Mouse (Mus musculus): ENCODE results near the gene Gm20388. TPM values are rescaled to one million over a fixed set of nuclear protein-coding genes. Genes with fewer than 3 reads are reported as not detected.

The Gm20388 gene
- polyA plus RNA-seq, 1 experiment from 2014 or later = not detected

DNA sequence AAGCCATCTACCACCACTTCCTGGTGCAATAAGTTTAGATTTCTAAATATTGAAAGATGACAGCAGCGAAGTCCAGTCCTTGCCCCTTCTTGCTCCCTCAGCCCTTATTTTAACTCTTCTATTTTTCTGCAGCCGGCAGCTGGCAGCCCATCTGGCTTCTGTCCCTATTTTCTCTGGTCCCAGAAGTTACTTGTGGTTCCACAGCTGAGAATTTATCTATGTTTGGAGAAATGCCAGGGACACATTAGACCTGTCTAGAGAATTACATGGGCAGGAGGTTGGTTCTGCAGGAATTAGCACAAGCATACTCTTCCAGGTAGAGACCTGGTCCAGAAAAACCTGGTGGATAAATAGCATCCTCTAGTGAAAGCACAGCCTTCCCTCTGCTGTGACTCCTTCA lies 3967.2 kb downstream of the Gm20388 start:
- no peaks in the 10 kb centered on the region for H3K36me3 ChIP-seq (ENCODE audit: control insufficient read depth, insufficient read depth, low read length)
- H3K27me3 ChIP-seq (ENCODE audit: control insufficient read depth, insufficient read depth, low read length) = no peaks in the 10 kb centered on the region
- no peak for ATAC-seq (ENCODE audit: low FRiP score, low TSS enrichment)
- H3K4me1 ChIP-seq (ENCODE audit: control insufficient read depth, insufficient read depth, low read length) = no peaks in the 10 kb centered on the region
- H3K4me3 ChIP-seq (ENCODE audit: low read length) = no peak overlapping the region
- H3K4me2 ChIP-seq (replicated peaks; ENCODE audit: low read depth, low read length) = no peak overlapping the region
- WGBS = 65% methylated on average over 2 of the region's 2 CpGs
- H3K9ac ChIP-seq (ENCODE audit: low read depth, low read length) = no peak overlapping the region
- no peak overlapping the region for H3K27ac ChIP-seq (ENCODE audit: low read depth, low read length)
- H3K9me3 ChIP-seq (ENCODE audit: control insufficient read depth, low read length) = no peaks in the 10 kb centered on the region

- Histone ChIP-seq H3K4me1 (ENCODE audit: control insufficient read depth, insufficient read depth, low read length) (no peaks in the 10 kb centered on the region), H3K36me3 (ENCODE audit: control insufficient read depth, insufficient read depth, low read length) (no peaks in the 10 kb centered on the region), H3K9me3 (ENCODE audit: control insufficient read depth, low read length) (no peaks in the 10 kb centered on the region), H3K4me2 (replicated peaks; ENCODE audit: low read depth, low read length) (no peak overlapping the region), H3K4me3 (ENCODE audit: low read length) (no peak overlapping the region), H3K9ac (ENCODE audit: low read depth, low read length) (no peak overlapping the region), H3K27me3 (ENCODE audit: control insufficient read depth, insufficient read depth, low read length) (no peaks in the 10 kb centered on the region), H3K27ac (ENCODE audit: low read depth, low read length) (no peak overlapping the region)
- no peak for ATAC-seq (ENCODE audit: low FRiP score, low TSS enrichment)
- 69% methylated on average over 10 of the region's 10 CpGs for WGBS
These were observed 3969.6 kb downstream of the Gm20388 start for GRCm38 (mm10) chr8:123880271-123880670.

DNA sequence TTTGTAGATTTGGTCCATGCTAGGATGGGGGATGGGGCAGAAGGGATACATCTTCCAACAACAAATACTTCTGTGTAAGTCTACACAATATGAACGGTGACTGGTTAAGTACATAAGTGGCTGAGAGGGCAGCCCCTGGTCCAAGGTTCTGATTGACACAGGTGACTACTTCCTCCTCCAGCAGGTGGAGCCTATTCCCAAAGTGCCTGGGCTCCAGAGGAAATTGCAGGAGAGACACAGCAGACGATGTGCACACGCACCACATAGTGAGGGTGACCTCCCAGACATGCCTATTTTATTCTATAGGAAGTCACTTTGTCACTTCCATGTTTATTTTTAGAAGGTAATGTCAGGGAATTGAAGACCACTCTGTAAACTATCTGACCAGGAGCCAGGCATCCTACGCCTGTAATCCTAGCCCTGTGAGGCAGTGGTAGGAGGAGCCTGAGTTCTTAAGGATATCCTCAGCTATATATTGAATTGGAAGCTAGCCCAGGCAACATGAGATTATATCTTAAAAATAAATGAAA lies 3970.2 kb downstream of the Gm20388 start:
- Histone ChIP-seq H3K36me3 (ENCODE audit: control insufficient read depth, insufficient read depth, low read length) (no peaks in the 10 kb centered on the region), H3K4me3 (ENCODE audit: low read length) (no peak overlapping the region), H3K4me2 (replicated peaks; ENCODE audit: low read depth, low read length) (no peak overlapping the region), H3K4me1 (ENCODE audit: control insufficient read depth, insufficient read depth, low read length) (no peaks in the 10 kb centered on the region), H3K9me3 (ENCODE audit: control insufficient read depth, low read length) (no peaks in the 10 kb centered on the region), H3K27me3 (ENCODE audit: control insufficient read depth, insufficient read depth, low read length) (no peaks in the 10 kb centered on the region), H3K27ac (ENCODE audit: low read depth, low read length) (no peak overlapping the region), H3K9ac (ENCODE audit: low read depth, low read length) (no peak overlapping the region)
- ATAC-seq (ENCODE audit: low FRiP score, low TSS enrichment) = no peak
- 28% methylated on average over 4 of the region's 4 CpGs for WGBS

- no peaks in the 10 kb centered on the region for H3K9me3 ChIP-seq (ENCODE audit: control insufficient read depth, low read length)
- no peak overlapping the region for H3K4me3 ChIP-seq (ENCODE audit: low read length)
- no peak overlapping the region for H3K9ac ChIP-seq (ENCODE audit: low read depth, low read length)
- WGBS = 64% methylated on average over 2 of the region's 2 CpGs
- no peaks in the 10 kb centered on the region for H3K4me1 ChIP-seq (ENCODE audit: control insufficient read depth, insufficient read depth, low read length)
- H3K36me3 ChIP-seq (ENCODE audit: control insufficient read depth, insufficient read depth, low read length) = no peaks in the 10 kb centered on the region
- no peak overlapping the region for H3K4me2 ChIP-seq (replicated peaks; ENCODE audit: low read depth, low read length)
- no peaks in the 10 kb centered on the region; the same call in 1 of the 2 replicates for H3K27me3 ChIP-seq (ENCODE audit: control insufficient read depth, insufficient read depth, low read length)
- H3K27ac ChIP-seq (ENCODE audit: low read depth, low read length) = no peak overlapping the region
- no peak for ATAC-seq (ENCODE audit: low FRiP score, low TSS enrichment)
These were observed 3971.8 kb downstream of the Gm20388 start for GRCm38 (mm10) chr8:123882412-123882811.

DNA sequence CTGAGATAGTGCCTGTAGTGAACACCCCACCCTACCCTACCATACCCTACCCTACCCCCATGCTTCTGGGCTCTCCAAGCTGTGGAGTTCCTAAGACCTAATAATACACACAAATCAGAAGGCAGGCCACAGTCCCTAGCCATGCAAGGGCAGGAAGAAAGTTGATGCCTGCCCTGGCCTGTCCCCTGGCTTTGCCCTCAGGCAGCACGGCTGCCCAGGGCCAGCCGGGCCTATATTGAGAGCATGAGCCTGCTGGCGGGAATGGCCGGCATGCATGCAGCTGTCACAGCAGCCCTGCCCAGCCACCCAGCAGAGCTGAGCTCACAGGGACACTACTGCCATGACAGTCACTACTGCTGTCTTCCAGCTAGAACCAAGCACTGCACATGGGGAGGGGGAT lies 3972.5 kb downstream of the Gm20388 start:
- Histone ChIP-seq H3K36me3 (ENCODE audit: control insufficient read depth, insufficient read depth, low read length) (no peaks in the 10 kb centered on the region), H3K9ac (ENCODE audit: low read depth, low read length) (no peak overlapping the region), H3K4me1 (ENCODE audit: control insufficient read depth, insufficient read depth, low read length) (no peaks in the 10 kb centered on the region), H3K27me3 (ENCODE audit: control insufficient read depth, insufficient read depth, low read length) (no peaks in the 10 kb centered on the region; the same call in 1 of the 2 replicates), H3K9me3 (ENCODE audit: control insufficient read depth, low read length) (no peaks in the 10 kb centered on the region), H3K4me3 (ENCODE audit: low read length) (no peak overlapping the region), H3K27ac (ENCODE audit: low read depth, low read length) (no peak overlapping the region), H3K4me2 (replicated peaks; ENCODE audit: low read depth, low read length) (no peak overlapping the region)
- 88% methylated on average over 4 of the region's 4 CpGs for WGBS
- ATAC-seq (ENCODE audit: low FRiP score, low TSS enrichment) = no peak

DNA sequence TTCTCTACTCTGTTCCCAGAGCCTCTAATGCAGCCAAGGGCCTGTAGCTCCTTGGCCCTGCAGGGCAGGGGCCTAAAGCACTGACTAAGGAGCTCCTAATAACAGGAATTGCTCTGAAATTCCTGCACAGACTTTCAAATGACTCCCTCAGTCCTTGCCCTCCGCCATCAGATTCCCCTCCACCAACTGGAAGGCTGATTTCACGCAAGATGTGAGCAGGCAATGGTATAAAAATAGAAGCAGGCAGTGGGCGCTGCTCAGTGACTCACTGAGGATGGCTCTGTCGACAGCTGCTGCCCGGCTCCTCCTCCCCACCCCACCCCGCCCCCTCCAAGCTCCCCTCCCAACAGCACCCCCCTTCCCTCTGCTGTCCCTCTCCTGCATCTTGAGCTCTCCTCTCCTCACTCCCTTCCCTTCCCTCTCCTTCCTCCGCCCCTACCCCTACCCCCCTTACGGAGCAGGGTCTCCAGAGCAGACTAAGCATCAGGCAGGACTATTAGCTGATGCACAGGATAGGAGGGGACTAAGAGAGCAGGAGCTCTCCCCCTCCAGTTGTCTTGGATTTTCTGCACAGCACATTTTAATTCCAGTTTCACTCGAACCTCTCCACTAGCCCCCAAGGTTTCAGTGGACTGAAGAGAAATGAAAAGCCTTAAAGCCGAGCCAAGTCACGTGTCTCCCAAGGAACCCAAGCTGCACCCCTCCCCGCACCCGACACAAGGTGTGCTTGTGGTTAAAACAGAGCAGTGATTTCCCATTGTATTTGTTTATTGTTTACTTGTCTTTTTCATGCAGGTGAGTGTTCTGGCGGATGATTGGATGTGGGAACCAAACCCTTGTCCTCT lies 3974.3 kb downstream of the Gm20388 start:
- Histone ChIP-seq H3K4me3 (ENCODE audit: low read length) (no peak overlapping the region), H3K4me2 (replicated peaks; ENCODE audit: low read depth, low read length) (no peak overlapping the region), H3K27me3 (ENCODE audit: control insufficient read depth, insufficient read depth, low read length) (no peaks in the 10 kb centered on the region; the same call in 1 of the 2 replicates), H3K9me3 (ENCODE audit: control insufficient read depth, low read length) (no peaks in the 10 kb centered on the region), H3K27ac (ENCODE audit: low read depth, low read length) (no peak overlapping the region), H3K4me1 (ENCODE audit: control insufficient read depth, insufficient read depth, low read length) (no peaks in the 10 kb centered on the region), H3K36me3 (ENCODE audit: control insufficient read depth, insufficient read depth, low read length) (no peaks in the 10 kb centered on the region), H3K9ac (ENCODE audit: low read depth, low read length) (no peak overlapping the region)
- peak; percentile 49; the same call in 1 of the 2 replicates for ATAC-seq (ENCODE audit: low FRiP score, low TSS enrichment)
- 6% methylated on average over 14 of the region's 14 CpGs for WGBS

DNA sequence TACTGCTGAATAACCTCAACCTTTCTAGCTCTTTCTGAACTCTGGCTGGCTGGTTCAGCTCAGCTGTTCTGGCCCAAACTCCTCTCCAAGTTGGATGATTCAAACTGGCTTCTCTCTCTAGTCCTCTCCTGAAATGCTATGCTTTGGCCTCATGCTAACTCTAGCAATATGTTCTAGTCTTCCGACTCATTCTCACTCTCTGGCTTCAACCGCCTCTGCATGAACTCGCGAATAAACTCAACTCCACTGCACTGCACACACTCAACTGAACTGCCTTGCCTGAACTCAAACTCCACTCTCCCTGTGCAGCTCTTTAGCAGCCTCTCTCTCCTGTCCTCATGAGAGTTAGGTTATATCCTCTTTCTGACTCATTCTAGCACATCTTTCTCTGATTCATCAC lies 3976.5 kb downstream of the Gm20388 start:
- Histone ChIP-seq H3K27ac (ENCODE audit: low read depth, low read length) (no peak overlapping the region), H3K4me3 (ENCODE audit: low read length) (no peak overlapping the region), H3K27me3 (ENCODE audit: control insufficient read depth, insufficient read depth, low read length) (peaks cover 19% of the 10 kb centered on the region), H3K36me3 (ENCODE audit: control insufficient read depth, insufficient read depth, low read length) (no peaks in the 10 kb centered on the region), H3K4me2 (replicated peaks; ENCODE audit: low read depth, low read length) (no peak overlapping the region), H3K4me1 (ENCODE audit: control insufficient read depth, insufficient read depth, low read length) (no peaks in the 10 kb centered on the region), H3K9ac (ENCODE audit: low read depth, low read length) (no peak overlapping the region), H3K9me3 (ENCODE audit: control insufficient read depth, low read length) (no peaks in the 10 kb centered on the region)
- no peak for ATAC-seq (ENCODE audit: low FRiP score, low TSS enrichment)
- WGBS = 93% methylated on average over 4 of the region's 4 CpGs

DNA sequence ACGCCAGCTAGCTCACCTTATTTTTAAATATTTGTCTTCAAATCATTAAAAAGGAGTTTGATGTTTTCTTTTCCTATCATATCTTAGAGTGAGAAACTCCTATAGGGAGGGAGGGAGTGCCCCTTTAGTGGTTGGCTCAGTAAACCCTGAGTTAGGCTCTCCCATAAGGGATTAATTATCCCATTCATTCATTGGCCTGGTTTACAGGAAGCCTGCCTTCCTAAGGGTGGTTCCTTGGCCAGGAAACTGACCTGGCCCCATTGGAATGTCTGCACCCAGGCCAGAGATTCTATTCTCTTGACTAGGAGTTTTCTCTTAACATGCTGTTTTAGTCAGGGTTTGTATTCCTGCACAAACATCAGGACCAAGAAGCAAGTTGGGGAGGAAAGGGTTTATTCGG lies 3977.3 kb downstream of the Gm20388 start:
- Histone ChIP-seq H3K9me3 (ENCODE audit: control insufficient read depth, low read length) (no peaks in the 10 kb centered on the region), H3K9ac (ENCODE audit: low read depth, low read length) (no peak overlapping the region), H3K4me3 (ENCODE audit: low read length) (no peak overlapping the region), H3K27ac (ENCODE audit: low read depth, low read length) (no peak overlapping the region), H3K4me2 (replicated peaks; ENCODE audit: low read depth, low read length) (no peak overlapping the region), H3K27me3 (ENCODE audit: control insufficient read depth, insufficient read depth, low read length) (peaks cover 27% of the 10 kb centered on the region), H3K4me1 (ENCODE audit: control insufficient read depth, insufficient read depth, low read length) (no peaks in the 10 kb centered on the region), H3K36me3 (ENCODE audit: control insufficient read depth, insufficient read depth, low read length) (no peaks in the 10 kb centered on the region)
- ATAC-seq (ENCODE audit: low FRiP score, low TSS enrichment) = no peak
- WGBS = 90% methylated on average over 2 of the region's 2 CpGs

GRCm38 (mm10) chr8:123889797-123890196 lies 3979.2 kb downstream of the Gm20388 start:
- no peak for ATAC-seq (ENCODE audit: low FRiP score, low TSS enrichment)
- Histone ChIP-seq H3K4me3 (ENCODE audit: low read length) (no peak overlapping the region), H3K4me2 (replicated peaks; ENCODE audit: low read depth, low read length) (no peak overlapping the region), H3K36me3 (ENCODE audit: control insufficient read depth, insufficient read depth, low read length) (no peaks in the 10 kb centered on the region), H3K27me3 (ENCODE audit: control insufficient read depth, insufficient read depth, low read length) (peaks cover 46% of the 10 kb centered on the region), H3K9ac (ENCODE audit: low read depth, low read length) (no peak overlapping the region), H3K4me1 (ENCODE audit: control insufficient read depth, insufficient read depth, low read length) (no peaks in the 10 kb centered on the region), H3K27ac (ENCODE audit: low read depth, low read length) (no peak overlapping the region), H3K9me3 (ENCODE audit: control insufficient read depth, low read length) (no peaks in the 10 kb centered on the region)
- 73% methylated on average over 4 of the region's 4 CpGs for WGBS
